Mouse (Mus musculus) heart, postnatal 0 days (tissue): ENCODE results near the gene Esrrg. TPM values are rescaled to one million over a fixed set of nuclear protein-coding genes. Genes with fewer than 3 reads are reported as not detected.

Experiments
- ATAC-seq: fragments of 200-750 bp; cut with Nextera tagmentation; 2 replicates; pipeline ENCODE4 v1.8.0; 2017; ENCODE audit warnings: low read depth, moderate number of reproducible peaks, moderate library complexity; ENCODE audit not compliant: insufficient read depth
- DNase-seq: peaks from one replicate; pipeline ENCODE4 v3.0.0-alpha.2; 2016; ENCODE audit warnings: low spot score
- H3K27ac ChIP-seq: fragments of 300-500 bp; sonication (generic); 2 replicates; pipeline ENCODE4 v1.5.1; 2014; ENCODE audit warnings: low read depth, mild to moderate bottlenecking
- H3K27me3 ChIP-seq: fragments of 300-500 bp; sonication (generic); 2 replicates; pipeline ENCODE4 v1.6.1; 2014; ENCODE audit warnings: low read length, mixed read lengths; ENCODE audit not compliant: control insufficient read depth, insufficient read depth
- H3K36me3 ChIP-seq: fragments of 300-500 bp; sonication (generic); replicated peaks from 2 replicates; pipeline ENCODE4 v1.6.1; 2014; ENCODE audit warnings: low read length, mixed read lengths; ENCODE audit not compliant: control insufficient read depth, insufficient read depth
- H3K4me1 ChIP-seq: fragments of 300-500 bp; sonication (generic); 2 replicates; pipeline ENCODE4 v1.6.1; 2014; ENCODE audit warnings: antibody characterized with exemption; ENCODE audit not compliant: control insufficient read depth, insufficient read depth
- H3K4me2 ChIP-seq: fragments of 300-500 bp; sonication (generic); 2 replicates; pipeline ENCODE4 v1.6.1; 2014; ENCODE audit warnings: low read depth, mild to moderate bottlenecking, low read length, moderate library complexity
- H3K4me3 ChIP-seq: fragments of 300-500 bp; sonication (generic); 2 replicates; pipeline ENCODE4 v1.5.1; 2014; ENCODE audit warnings: low read depth, low read length
- H3K9ac ChIP-seq: fragments of 300-500 bp; sonication (generic); replicated peaks from 2 replicates; pipeline ENCODE4 v1.6.1; 2014; ENCODE audit warnings: low read depth, low read length, mixed read lengths
- H3K9me3 ChIP-seq: fragments of 300-500 bp; sonication (generic); replicated peaks from 2 replicates; pipeline ENCODE4 v1.6.1; 2016; ENCODE audit warnings: low read length; ENCODE audit not compliant: control insufficient read depth
- CTCF ChIP-seq: IDR thresholded peaks from 2 replicates; pipeline ENCODE4 v1.5.1; 2016; ENCODE audit warnings: antibody characterized with exemption, control low read depth, low read depth
- EP300 ChIP-seq: IDR thresholded peaks from 2 replicates; pipeline ENCODE4 v1.6.1; 2016; ENCODE audit warnings: antibody characterized with exemption, low read depth
- WGBS: fragments of 180-500 bp; shearing (Covaris S2); extraction: QIAGEN DNeasy Blood & Tissue Kit; methylation state at CpG from one replicate; pipeline ENCODE4 v1.1.7; 2014; 5-methylcytosine and 5-hydroxymethylcytosine counted together
- polyA plus RNA-seq: library from polyadenylated mRNA; unstranded; fragments of >200 nt; fragmentation: Nextera tagmentation; extraction: Ambion mirVana; gene quantifications from 2 replicates; pipeline ENCODE4 v1.2.1, GENCODE M21; 2015
- total RNA-seq: library from RNA; depleted of rRNA; stranded (reverse); fragments of >200 nt; gene quantifications from 2 replicates; pipeline ENCODE4 v1.2.3, GENCODE M21; 2014; ENCODE audit warnings: low replicate concordance

Gene Esrrg
- total and polyA plus RNA-seq, 2 experiments from 2014 or later: 11.5 to 16.8 TPM

DNA sequence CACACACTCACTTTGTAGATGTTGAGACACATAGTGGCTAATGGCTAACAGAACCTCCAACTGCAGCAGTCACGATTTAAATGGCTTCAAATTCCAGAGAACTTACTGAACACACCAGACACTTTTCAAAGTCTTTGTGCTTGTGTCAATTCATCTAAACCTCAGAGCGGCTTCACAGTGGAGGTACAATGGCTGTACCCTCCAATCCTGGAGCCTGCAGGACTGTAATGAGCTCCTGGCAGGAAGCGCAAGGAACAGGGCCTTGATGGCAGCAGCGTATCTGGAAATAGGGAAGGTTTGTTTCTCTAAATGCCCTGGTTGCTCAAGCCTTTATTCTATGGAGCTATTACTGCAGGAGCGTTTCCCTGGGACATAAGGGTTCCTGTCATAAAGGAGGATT lies 63.9 kb downstream of the Esrrg start:
- Histone ChIP-seq H3K36me3 (no peaks in the 10 kb centered on the region), H3K4me1 (peaks cover 20% of the 10 kb centered on the region), H3K4me3 (no peak overlapping the region), H3K9me3 (no peaks in the 10 kb centered on the region), H3K9ac (no peak overlapping the region), H3K4me2 (no peak overlapping the region), H3K27me3 (no peaks in the 10 kb centered on the region), H3K27ac (no peak overlapping the region)
- DNase-seq (no peak), ATAC-seq (no peak)
- TF ChIP-seq CTCF (no peak), EP300 (no peak)
- 84% methylated on average over 5 of the region's 5 CpGs for WGBS

DNA sequence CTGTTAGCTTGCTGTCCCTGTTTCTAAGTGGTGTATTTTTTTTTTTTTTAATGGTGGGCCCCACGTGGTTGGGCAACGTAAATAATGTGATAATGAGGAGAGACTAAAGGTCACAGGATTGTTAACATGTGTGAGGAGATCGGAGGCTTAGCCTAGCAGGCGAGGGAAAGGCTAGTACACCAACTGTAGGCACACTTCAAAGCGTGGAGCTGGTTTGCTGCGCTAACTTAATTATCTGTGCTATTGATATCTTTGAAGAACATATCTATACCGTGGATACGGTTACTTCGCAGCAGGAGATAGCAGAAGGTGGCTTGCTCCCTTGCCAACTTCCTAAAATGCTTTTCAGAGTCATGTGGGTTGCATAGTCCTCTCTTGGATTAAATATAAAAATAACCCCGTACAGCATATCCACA lies 66.2 kb downstream of the Esrrg start:
- TF ChIP-seq CTCF: no peak
- no peak for TF ChIP-seq EP300
- no peak overlapping the region for H3K4me3 ChIP-seq
- H3K4me2 ChIP-seq: peak overlapping the region; percentile 35
- WGBS: 21% methylated on average over 10 of the region's 10 CpGs
- no peaks in the 10 kb centered on the region for H3K9me3 ChIP-seq
- ATAC-seq (peak; percentile 47; the same call in 1 of the 2 replicates), DNase-seq (no peak)
- peak overlapping the region; percentile 42 for H3K9ac ChIP-seq
- peaks cover 20% of the 10 kb centered on the region for H3K4me1 ChIP-seq
- no peaks in the 10 kb centered on the region for H3K36me3 ChIP-seq
- peak overlapping the region; percentile 66 for H3K27ac ChIP-seq
- no peaks in the 10 kb centered on the region for H3K27me3 ChIP-seq

DNA sequence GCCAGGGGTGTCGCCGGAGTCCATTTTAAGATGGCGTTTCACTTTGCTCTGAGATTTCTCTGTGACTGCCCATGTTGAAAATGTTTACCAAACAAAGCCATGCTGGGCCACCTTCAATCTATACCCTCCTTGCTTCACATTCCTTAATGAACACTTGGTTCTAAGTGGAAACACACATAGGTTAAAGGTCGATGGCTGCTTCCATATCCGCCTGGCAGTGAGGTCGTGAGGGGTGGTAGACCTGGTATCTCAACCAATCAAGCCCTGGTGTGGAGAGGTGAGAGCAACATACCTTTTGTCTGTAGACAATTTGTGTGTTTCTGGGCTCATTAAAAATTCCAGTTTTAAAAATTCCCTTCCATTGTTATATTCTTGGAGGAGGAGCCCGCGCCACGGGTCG lies 68.0 kb downstream of the Esrrg start:
- 82% methylated on average over 10 of the region's 10 CpGs for WGBS
- Histone ChIP-seq H3K4me2 (no peak overlapping the region), H3K9me3 (no peaks in the 10 kb centered on the region), H3K4me1 (peaks cover 20% of the 10 kb centered on the region), H3K27me3 (no peaks in the 10 kb centered on the region), H3K27ac (no peak overlapping the region), H3K4me3 (no peak overlapping the region), H3K36me3 (no peaks in the 10 kb centered on the region), H3K9ac (no peak overlapping the region)
- ATAC-seq: no peak
- DNase-seq: no peak
- TF ChIP-seq CTCF (no peak), EP300 (no peak)

DNA sequence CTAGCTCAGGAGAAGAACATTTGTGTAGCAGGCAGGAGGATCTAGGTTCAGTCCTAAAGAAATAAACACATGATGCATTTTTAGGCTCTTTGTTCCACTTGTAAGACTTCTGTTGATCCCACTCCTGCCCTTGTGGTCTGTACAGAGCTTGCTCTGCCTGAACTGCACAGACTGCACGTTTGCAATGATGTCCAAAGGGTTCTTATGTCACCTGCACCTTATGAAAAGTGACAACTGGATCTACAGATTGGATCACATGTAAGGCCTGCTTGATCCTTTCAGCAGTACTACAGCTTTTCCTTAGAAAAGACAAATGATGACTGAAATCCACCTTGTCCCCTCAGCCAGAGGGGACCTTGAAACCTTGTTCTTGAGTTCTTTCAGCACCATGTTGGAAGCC lies 70.7 kb downstream of the Esrrg start:
- no peak overlapping the region for H3K27ac ChIP-seq
- no peak overlapping the region for H3K4me3 ChIP-seq
- no peak for ATAC-seq
- no peak overlapping the region for H3K4me2 ChIP-seq
- H3K9ac ChIP-seq: no peak overlapping the region
- TF ChIP-seq EP300: no peak
- no peak for TF ChIP-seq CTCF
- no peaks in the 10 kb centered on the region for H3K36me3 ChIP-seq
- H3K9me3 ChIP-seq: no peaks in the 10 kb centered on the region
- no peak for DNase-seq
- H3K27me3 ChIP-seq: no peaks in the 10 kb centered on the region
- 66% methylated on average over 1 of the region's 1 CpGs for WGBS
- peaks cover 20% of the 10 kb centered on the region for H3K4me1 ChIP-seq

- TF ChIP-seq CTCF (no peak), EP300 (no peak)
- 81% methylated on average over 4 of the region's 4 CpGs for WGBS
- Histone ChIP-seq H3K27ac (no peak overlapping the region), H3K4me2 (no peak overlapping the region), H3K4me1 (no peaks in the 10 kb centered on the region), H3K27me3 (no peaks in the 10 kb centered on the region), H3K36me3 (no peaks in the 10 kb centered on the region), H3K9me3 (no peaks in the 10 kb centered on the region), H3K4me3 (no peak overlapping the region), H3K9ac (no peak overlapping the region)
- ATAC-seq: no peak
- DNase-seq: no peak
Observed at GRCm38 (mm10) chr1:187684519-187684918, 75.9 kb downstream of the Esrrg start.

- DNase-seq: no peak
- no peak overlapping the region for H3K4me2 ChIP-seq
- H3K4me3 ChIP-seq: no peak overlapping the region
- H3K27me3 ChIP-seq: no peaks in the 10 kb centered on the region
- H3K4me1 ChIP-seq: peaks cover 10% of the 10 kb centered on the region
- no peaks in the 10 kb centered on the region for H3K36me3 ChIP-seq
- H3K27ac ChIP-seq: no peak overlapping the region
- H3K9me3 ChIP-seq: no peaks in the 10 kb centered on the region
- no peak for TF ChIP-seq EP300
- no peak for TF ChIP-seq CTCF
- WGBS: 85% methylated on average over 11 of the region's 11 CpGs
- no peak overlapping the region for H3K9ac ChIP-seq
- no peak for ATAC-seq
Observed at GRCm38 (mm10) chr1:187691846-187692525, 83.4 kb downstream of the Esrrg start.
